Mouse (Mus musculus) intestine, embryonic 14.5 days (tissue): ENCODE measurements around the gene Slc9a9. TPM values are rescaled to one million over a fixed set of nuclear protein-coding genes. Genes with fewer than 3 reads are reported as not detected.

Experiments
- ATAC-seq: fragments of 200-750 bp; cut with Nextera tagmentation; replicated peaks from 2 replicates; pipeline ENCODE4 v1.8.0; 2017; ENCODE audit warnings: low read depth, moderate number of reproducible peaks, moderate TSS enrichment, moderate library complexity; ENCODE audit not compliant: low FRiP score, low TSS enrichment
- DNase-seq: peaks from one replicate; pipeline ENCODE4 v3.0.0-alpha.2; 2018; ENCODE audit warnings: low spot score
- H3K27ac ChIP-seq: fragments of 300-500 bp; sonication (generic); 2 replicates; pipeline ENCODE4 v1.5.1; 2014; ENCODE audit warnings: low read depth, mild to moderate bottlenecking, control low read depth
- H3K27me3 ChIP-seq: fragments of 300-500 bp; sonication (generic); replicated peaks from 2 replicates; pipeline ENCODE4 v1.6.1; 2014; ENCODE audit warnings: low read length, control low read depth; ENCODE audit not compliant: control insufficient read depth, insufficient read depth
- H3K36me3 ChIP-seq: fragments of 300-500 bp; sonication (generic); 2 replicates; pipeline ENCODE4 v1.6.1; 2014; ENCODE audit warnings: low read length, control low read depth; ENCODE audit not compliant: control insufficient read depth, insufficient read depth
- H3K4me1 ChIP-seq: fragments of 300-500 bp; sonication (generic); replicated peaks from 2 replicates; pipeline ENCODE4 v1.6.1; 2014; ENCODE audit warnings: low read length, control low read depth, mixed read lengths; ENCODE audit not compliant: control insufficient read depth, insufficient read depth
- H3K4me2 ChIP-seq: fragments of 300-500 bp; sonication (generic); 2 replicates; pipeline ENCODE4 v1.6.1; 2014; ENCODE audit warnings: low read length
- H3K4me3 ChIP-seq: fragments of 300-500 bp; sonication (generic); 2 replicates; pipeline ENCODE4 v1.5.1; 2014; ENCODE audit warnings: low read depth, low read length, control low read depth, mixed read lengths
- H3K9ac ChIP-seq: fragments of 300-500 bp; sonication (generic); 2 replicates; pipeline ENCODE4 v1.6.1; 2014; ENCODE audit warnings: mild to moderate bottlenecking, low read length
- H3K9me3 ChIP-seq: fragments of 300-500 bp; sonication (generic); 2 replicates; pipeline ENCODE4 v1.6.1; 2016; ENCODE audit warnings: low read length, control low read depth; ENCODE audit not compliant: control insufficient read depth
- WGBS: fragments of 180-500 bp; shearing (Covaris S2); extraction: QIAGEN DNeasy Blood & Tissue Kit; methylation state at CpG from one replicate; pipeline ENCODE4 v1.1.7; 2014; 5-methylcytosine and 5-hydroxymethylcytosine counted together
- polyA plus RNA-seq: library from polyadenylated mRNA; unstranded; fragments of >200 nt; fragmentation: Nextera tagmentation; extraction: Ambion mirVana; gene quantifications from 2 replicates; pipeline ENCODE4 v1.2.1, GENCODE M21; 2014

The Slc9a9 gene
- polyA plus RNA-seq, 1 experiment from 2014 or later, result 2.9 TPM

- no peaks in the 10 kb centered on the region for H3K36me3 ChIP-seq
- no peaks in the 10 kb centered on the region for H3K4me1 ChIP-seq
- DNase-seq, result no peak
- H3K4me2 ChIP-seq, result no peak overlapping the region
- no peak overlapping the region for H3K9ac ChIP-seq
- no peak overlapping the region for H3K27ac ChIP-seq
- H3K4me3 ChIP-seq, result no peak overlapping the region
- no peak for ATAC-seq
- WGBS, result 82% methylated on average over 1 of the region's 1 CpGs
- no peaks in the 10 kb centered on the region for H3K27me3 ChIP-seq
- no peaks in the 10 kb centered on the region for H3K9me3 ChIP-seq
Observed at GRCm38 (mm10) chr9:94649991-94650390, 19.7 kb upstream of the Slc9a9 start.

GRCm38 (mm10) chr9:94653198-94653597 is 16.5 kb upstream of the Slc9a9 start:
- DNase-seq (no peak), ATAC-seq (no peak)
- WGBS, result 86% methylated on average over 6 of the region's 6 CpGs
- Histone ChIP-seq H3K4me2 (no peak overlapping the region), H3K27me3 (no peaks in the 10 kb centered on the region), H3K4me3 (no peak overlapping the region), H3K4me1 (no peaks in the 10 kb centered on the region), H3K9ac (no peak overlapping the region), H3K27ac (no peak overlapping the region), H3K9me3 (no peaks in the 10 kb centered on the region), H3K36me3 (no peaks in the 10 kb centered on the region)

GRCm38 (mm10) chr9:94653827-94654226 is 15.9 kb upstream of the Slc9a9 start:
- Histone ChIP-seq H3K9me3 (no peaks in the 10 kb centered on the region), H3K27ac (no peak overlapping the region), H3K4me3 (no peak overlapping the region), H3K4me2 (no peak overlapping the region), H3K4me1 (no peaks in the 10 kb centered on the region), H3K9ac (no peak overlapping the region), H3K36me3 (no peaks in the 10 kb centered on the region), H3K27me3 (no peaks in the 10 kb centered on the region)
- DNase-seq (no peak), ATAC-seq (no peak)
- whole genome bisulfite sequencing, result 58% methylated on average over 2 of the region's 2 CpGs

- Histone ChIP-seq H3K4me1 (no peaks in the 10 kb centered on the region), H3K4me2 (no peak overlapping the region), H3K27ac (no peak overlapping the region), H3K9me3 (no peaks in the 10 kb centered on the region), H3K36me3 (no peaks in the 10 kb centered on the region), H3K27me3 (no peaks in the 10 kb centered on the region), H3K9ac (no peak overlapping the region), H3K4me3 (no peak overlapping the region)
- ATAC-seq (no peak), DNase-seq (no peak)
- 81% methylated on average over 4 of the region's 4 CpGs for WGBS
Observed at GRCm38 (mm10) chr9:94656265-94656664, 13.4 kb upstream of the Slc9a9 start.

- no peak for DNase-seq
- no peaks in the 10 kb centered on the region for H3K27me3 ChIP-seq
- 43% methylated on average over 3 of the region's 3 CpGs for WGBS
Observed at GRCm38 (mm10) chr9:94659401-94660152, 10.1 kb upstream of the Slc9a9 start.

GRCm38 (mm10) chr9:94661768-94662167 is 7.9 kb upstream of the Slc9a9 start:
- H3K27me3 ChIP-seq, result no peaks in the 10 kb centered on the region
- H3K27ac ChIP-seq, result no peak overlapping the region
- H3K9me3 ChIP-seq, result no peaks in the 10 kb centered on the region
- DNase-seq, result no peak
- H3K4me3 ChIP-seq, result no peak overlapping the region
- no peaks in the 10 kb centered on the region for H3K36me3 ChIP-seq
- H3K4me2 ChIP-seq, result no peak overlapping the region
- WGBS, result 17% methylated on average over 2 of the region's 2 CpGs
- H3K4me1 ChIP-seq, result no peaks in the 10 kb centered on the region
- H3K9ac ChIP-seq, result no peak overlapping the region
- ATAC-seq, result no peak

More at GRCm38 (mm10) chr9:94659401-94660152, 10.1 kb upstream of the Slc9a9 start:
- Histone ChIP-seq H3K4me1 (no peaks in the 10 kb centered on the region), H3K4me3 (no peak overlapping the region), H3K9ac (no peak overlapping the region), H3K27ac (no peak overlapping the region), H3K9me3 (no peaks in the 10 kb centered on the region), H3K36me3 (no peaks in the 10 kb centered on the region), H3K4me2 (no peak overlapping the region)
- ATAC-seq, result peak; percentile 76

- Histone ChIP-seq H3K4me2 (no peak overlapping the region), H3K4me1 (no peaks in the 10 kb centered on the region), H3K27ac (no peak overlapping the region), H3K36me3 (no peaks in the 10 kb centered on the region), H3K4me3 (no peak overlapping the region), H3K9ac (no peak overlapping the region), H3K9me3 (no peaks in the 10 kb centered on the region), H3K27me3 (no peaks in the 10 kb centered on the region)
- 78% methylated on average over 4 of the region's 4 CpGs for WGBS
- ATAC-seq (no peak), DNase-seq (no peak)
Observed at GRCm38 (mm10) chr9:94665248-94665647, 4.5 kb upstream of the Slc9a9 start.

GRCm38 (mm10) chr9:94668589-94668988 is 1.1 kb upstream of the Slc9a9 start:
- WGBS, result 52% methylated on average over 7 of the region's 7 CpGs
- Histone ChIP-seq H3K4me1 (no peaks in the 10 kb centered on the region), H3K9ac (no peak overlapping the region), H3K9me3 (no peaks in the 10 kb centered on the region), H3K27ac (no peak overlapping the region), H3K4me2 (no peak overlapping the region), H3K4me3 (no peak overlapping the region), H3K27me3 (no peaks in the 10 kb centered on the region), H3K36me3 (no peaks in the 10 kb centered on the region)
- DNase-seq (no peak), ATAC-seq (no peak)

- no peaks in the 10 kb centered on the region for H3K27me3 ChIP-seq
Observed at GRCm38 (mm10) chr9:94670704-94671103, 995 bp downstream of the Slc9a9 start.

More at GRCm38 (mm10) chr9:94670704-94671103, 995 bp downstream of the Slc9a9 start:
- Histone ChIP-seq H3K9ac (no peak overlapping the region), H3K4me1 (no peaks in the 10 kb centered on the region), H3K36me3 (no peaks in the 10 kb centered on the region), H3K9me3 (no peaks in the 10 kb centered on the region), H3K27ac (no peak overlapping the region), H3K4me3 (peak overlapping the region; percentile 48; the same call in 1 of the 2 replicates), H3K4me2 (peak overlapping the region; percentile 94)
- ATAC-seq (no peak), DNase-seq (no peak)
